Mouse (Mus musculus) testis, adult 2 months (tissue): Measurements from ENCODE around the gene Cux1. TPM values are rescaled to one million over a fixed set of nuclear protein-coding genes. Genes with fewer than 3 reads are reported as not detected.

Experiments
- H3K27ac ChIP-seq: fragments of 200-500 bp; 2 replicates; pipeline ENCODE4 v1.5.1; 2012; ENCODE audit warnings: low read depth, low read length; ENCODE audit not compliant: control insufficient read depth, insufficient read depth
- H3K27me3 ChIP-seq: fragments of 200-500 bp; 2 replicates; pipeline ENCODE4 v1.6.1; 2012; ENCODE audit warnings: mild to moderate bottlenecking, low read length, moderate library complexity; ENCODE audit not compliant: control insufficient read depth, insufficient read depth
- H3K36me3 ChIP-seq: fragments of 200-500 bp; 2 replicates; pipeline ENCODE4 v1.6.1; 2012; ENCODE audit warnings: mild to moderate bottlenecking, low read length; ENCODE audit not compliant: control insufficient read depth, insufficient read depth
- H3K4me1 ChIP-seq: fragments of 200-500 bp; 2 replicates; pipeline ENCODE4 v1.6.1; 2012; ENCODE audit warnings: low read length; ENCODE audit not compliant: control insufficient read depth, insufficient read depth
- H3K4me3 ChIP-seq: fragments of 200-500 bp; 2 replicates; pipeline ENCODE4 v1.5.1; 2012; ENCODE audit warnings: low read depth, mild to moderate bottlenecking, low read length, moderate library complexity, mixed read lengths; ENCODE audit not compliant: control insufficient read depth
- CTCF ChIP-seq: fragments of 200-500 bp; IDR thresholded peaks from 2 replicates; pipeline ENCODE4 v1.5.1; 2012; ENCODE audit warnings: low read depth, mild to moderate bottlenecking, inconsistent platforms, low read length, moderate library complexity; ENCODE audit not compliant: control insufficient read depth, insufficient read depth, insufficient replicate concordance
- POLR2A ChIP-seq: fragments of 200-500 bp; IDR thresholded peaks from 2 replicates; pipeline ENCODE4 v1.6.1; 2012; ENCODE audit warnings: low read depth, mild to moderate bottlenecking, inconsistent platforms, low read length, moderate library complexity; ENCODE audit not compliant: control insufficient read depth
- polyA plus RNA-seq: library from polyadenylated mRNA; depleted of rRNA; stranded (reverse); fragments of >200 nt; gene quantifications from 2 replicates; pipeline ENCODE4 v1.2.3, GENCODE M21; 2012

Cux1 gene
- polyA plus RNA-seq, 1 experiment: 88.7 TPM

DNA sequence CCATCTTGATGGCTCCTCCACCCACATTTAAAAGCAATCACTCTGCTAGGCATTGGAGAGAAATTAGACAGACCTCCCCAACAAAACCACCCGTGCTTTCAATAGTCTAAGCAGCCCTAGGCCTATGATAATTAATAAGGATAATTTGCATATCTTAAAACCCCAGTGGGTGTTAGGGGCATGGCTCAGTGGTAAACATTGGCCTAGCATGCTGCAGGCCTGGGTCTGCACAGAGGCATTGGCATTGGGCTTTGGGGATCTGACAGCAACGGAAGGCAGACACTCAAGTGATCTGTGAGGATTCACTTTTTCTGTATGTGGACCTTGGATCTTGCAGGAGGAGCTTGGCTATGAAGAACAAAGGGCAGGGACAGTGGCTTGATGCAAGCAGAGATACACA is 274.9 kb downstream of the Cux1 start:
- H3K36me3 ChIP-seq: no peaks in the 10 kb centered on the region

DNA sequence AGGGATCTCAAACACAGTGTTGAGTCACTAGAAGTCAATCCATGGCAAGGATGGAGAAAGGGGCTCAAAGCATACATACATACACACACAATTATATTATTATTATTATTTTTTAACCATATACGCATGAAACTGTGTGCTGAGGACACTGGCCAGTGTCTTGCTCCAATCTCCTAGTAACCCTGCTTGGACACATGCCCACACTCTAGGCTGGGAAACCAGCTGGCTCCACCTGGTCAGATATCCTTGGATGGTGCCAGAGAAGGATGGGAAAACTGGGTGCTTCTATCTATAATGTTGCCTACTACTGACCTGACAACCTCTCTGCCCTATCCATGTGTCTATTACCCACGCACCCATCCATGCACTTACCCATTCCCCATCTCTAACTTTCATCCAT is 275.7 kb downstream of the Cux1 start:
- Histone ChIP-seq H3K36me3 (no peaks in the 10 kb centered on the region), H3K4me1 (no peaks in the 10 kb centered on the region), H3K4me3 (no peak overlapping the region), H3K27ac (no peak overlapping the region), H3K27me3 (no peaks in the 10 kb centered on the region)
- TF ChIP-seq POLR2A (no peak), CTCF (no peak)

More for the DNA sequence above, 274.9 kb downstream of the Cux1 start:
- Histone ChIP-seq H3K27ac (no peak overlapping the region), H3K4me1 (no peaks in the 10 kb centered on the region), H3K4me3 (no peak overlapping the region), H3K27me3 (no peaks in the 10 kb centered on the region)
- TF ChIP-seq POLR2A (no peak), CTCF (no peak)

DNA sequence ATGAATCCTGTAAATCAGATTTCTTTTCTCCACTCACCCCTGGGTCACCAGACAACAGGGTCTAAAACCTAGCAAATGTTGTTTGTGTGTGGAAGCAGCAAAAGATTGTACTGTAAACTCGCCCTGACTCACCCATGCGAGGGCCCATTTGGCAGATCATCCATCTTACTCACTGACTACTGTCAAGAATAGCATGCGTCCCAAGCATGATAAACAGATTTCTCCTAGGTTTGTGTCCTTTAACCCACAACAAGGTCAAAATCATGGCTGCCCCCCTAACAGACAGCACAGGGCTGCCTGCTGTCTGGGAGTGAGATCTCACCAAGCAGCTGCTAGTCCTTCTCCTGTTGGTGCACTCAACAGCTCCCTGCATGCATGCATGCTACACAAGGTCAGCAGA is 277.5 kb downstream of the Cux1 start:
- Histone ChIP-seq H3K36me3 (no peaks in the 10 kb centered on the region), H3K27me3 (no peaks in the 10 kb centered on the region), H3K27ac (no peak overlapping the region), H3K4me1 (no peaks in the 10 kb centered on the region), H3K4me3 (no peak overlapping the region)
- TF ChIP-seq CTCF (no peak), POLR2A (no peak)

DNA sequence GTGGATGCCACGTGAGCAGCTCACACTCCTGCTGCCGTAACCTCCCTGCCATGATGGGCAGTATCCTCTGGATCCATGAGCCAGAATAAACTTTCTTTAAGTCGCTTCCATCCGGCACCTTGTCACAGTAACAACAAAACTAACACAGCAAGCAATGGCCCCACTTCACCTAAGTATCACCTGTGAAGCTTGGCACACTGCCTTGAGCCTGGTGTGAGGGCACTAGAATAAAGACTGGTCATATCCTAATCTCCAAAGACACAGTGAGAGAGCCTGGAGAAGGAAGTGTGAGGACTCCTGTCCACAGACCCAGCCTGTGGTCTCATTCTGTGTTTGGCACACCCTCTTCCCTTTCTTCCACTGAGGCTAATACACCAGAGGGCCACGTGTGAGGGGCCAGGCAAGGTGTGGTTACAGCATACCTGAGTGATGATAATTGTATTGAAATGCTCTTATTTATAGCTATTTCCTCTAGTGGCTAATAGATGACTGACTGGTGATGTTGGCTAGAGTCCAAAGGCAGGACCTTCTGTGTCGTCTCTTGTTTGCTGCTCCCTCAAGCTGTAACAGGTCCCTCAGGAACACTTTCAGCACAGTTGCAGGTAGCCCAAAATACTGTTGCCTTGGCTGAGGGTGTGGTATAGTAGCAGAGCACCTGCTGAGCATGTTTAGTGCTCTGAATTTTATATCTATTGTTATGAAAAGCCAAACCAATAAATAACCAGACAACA is 278.8 kb downstream of the Cux1 start:
- Histone ChIP-seq H3K36me3 (no peaks in the 10 kb centered on the region; the same call in 1 of the 2 replicates), H3K4me1 (no peaks in the 10 kb centered on the region), H3K4me3 (no peak overlapping the region), H3K27me3 (no peaks in the 10 kb centered on the region), H3K27ac (no peak overlapping the region)
- TF ChIP-seq CTCF (no peak), POLR2A (no peak)

DNA sequence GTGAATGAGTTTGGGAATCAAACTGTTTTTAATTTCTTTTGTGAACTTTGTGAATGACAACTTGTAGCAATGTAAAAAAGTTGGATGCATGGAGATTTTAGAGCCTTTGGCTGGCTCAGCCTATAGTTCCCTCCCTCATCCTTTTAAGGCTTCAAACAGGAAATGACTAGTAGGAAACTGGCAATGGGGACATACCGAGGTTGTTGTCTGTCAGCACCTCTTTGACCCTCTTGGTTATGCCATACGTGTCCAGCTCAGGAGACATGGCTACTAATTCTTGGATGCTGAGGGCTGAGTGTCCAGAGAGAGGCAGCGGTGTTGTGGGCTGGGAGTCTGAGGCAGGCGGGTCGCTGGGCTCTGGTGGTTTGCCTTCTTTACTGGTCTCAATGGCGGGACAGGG is 280.7 kb downstream of the Cux1 start:
- Histone ChIP-seq H3K36me3 (no peaks in the 10 kb centered on the region; the same call in 1 of the 2 replicates), H3K4me1 (no peaks in the 10 kb centered on the region; the same call in 1 of the 2 replicates), H3K27ac (no peak overlapping the region), H3K27me3 (no peaks in the 10 kb centered on the region), H3K4me3 (no peak overlapping the region)
- TF ChIP-seq CTCF: no peak
- TF ChIP-seq POLR2A: no peak

DNA sequence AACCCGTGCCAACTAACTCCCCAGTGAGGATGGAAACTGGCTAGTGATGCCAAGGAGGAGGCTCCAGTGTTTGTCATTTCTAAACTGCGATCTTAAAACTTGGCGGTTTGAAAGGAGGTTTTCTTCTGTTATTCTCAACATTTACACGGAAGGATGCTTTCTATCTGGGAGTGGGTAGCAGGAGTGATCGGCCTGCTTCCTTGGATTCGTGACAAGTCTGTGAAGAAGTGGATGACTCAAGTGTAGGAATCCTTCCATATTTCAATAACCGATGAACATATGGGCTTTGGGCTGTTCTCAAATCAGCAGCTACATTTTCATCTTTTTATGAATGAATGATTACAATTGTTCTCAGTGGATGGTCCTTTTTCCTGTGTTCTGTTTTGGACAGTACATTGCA is 282.2 kb downstream of the Cux1 start:
- Histone ChIP-seq H3K4me3 (no peak overlapping the region), H3K36me3 (no peaks in the 10 kb centered on the region; the same call in 1 of the 2 replicates), H3K27ac (no peak overlapping the region), H3K4me1 (no peaks in the 10 kb centered on the region; the same call in 1 of the 2 replicates), H3K27me3 (no peaks in the 10 kb centered on the region)
- TF ChIP-seq CTCF (no peak), POLR2A (no peak)

- no peak for TF ChIP-seq POLR2A
- Histone ChIP-seq H3K4me1 (no peaks in the 10 kb centered on the region; the same call in 1 of the 2 replicates), H3K36me3 (peaks cover 1% of the 10 kb centered on the region; the same call in 1 of the 2 replicates), H3K27ac (no peak overlapping the region), H3K27me3 (no peaks in the 10 kb centered on the region), H3K4me3 (no peak overlapping the region)
These were observed 285.9 kb downstream of the Cux1 start for GRCm38 (mm10) chr5:136281351-136281750.
